Mouse (Mus musculus) cerebellum, adult 18-20 months (tissue): Measurements from ENCODE around the gene Crym.

Experiments
- DNase-seq, 2 experiments: peaks; one replicate each; pipeline ENCODE4 v3.0.0; 2021

Gene Crym

DNA sequence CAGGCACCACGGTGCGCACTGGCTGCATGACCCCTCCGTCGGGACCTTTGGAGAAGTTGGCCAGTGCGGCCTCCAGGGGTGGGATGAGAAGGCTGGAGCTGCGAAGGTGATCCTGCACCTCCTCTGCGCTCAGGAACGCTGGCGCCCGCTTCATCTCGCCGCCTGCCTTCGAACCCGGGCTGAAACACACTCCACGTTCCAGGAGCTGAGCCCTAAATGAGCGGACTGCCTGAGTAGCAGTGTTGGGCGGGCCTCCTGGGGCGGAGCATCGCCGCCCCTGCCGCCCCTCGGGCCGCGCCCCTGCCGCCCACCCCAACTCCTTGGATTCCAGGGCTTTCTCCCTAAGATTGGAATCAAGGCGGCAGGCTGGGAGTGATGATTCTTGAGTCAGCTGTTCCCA lies at the start of gene Crym:
TSS of gene Crym (minus strand) at position 341 of the 400 bp plus-strand sequence.
- no peak for DNase-seq

DNA sequence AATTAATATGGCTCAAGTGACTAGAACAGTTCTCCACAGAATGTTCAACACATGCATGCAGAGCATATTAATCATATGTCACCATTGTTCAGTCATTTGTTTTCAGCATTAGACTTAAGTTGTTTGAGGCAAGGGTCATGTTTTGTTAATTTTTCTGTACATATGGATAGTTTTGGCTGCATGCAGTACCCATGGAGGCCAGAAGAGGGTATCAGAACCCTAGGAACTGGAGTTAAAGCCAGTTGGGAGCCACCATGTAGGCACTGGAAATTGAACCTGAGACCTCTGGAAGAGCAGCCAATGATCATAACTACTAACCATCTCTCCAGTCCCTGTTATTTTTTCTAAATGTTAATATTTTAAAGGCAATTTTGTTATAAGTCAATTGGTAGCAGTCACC lies 39.2 kb upstream of the Crym start:
- no peak for DNase-seq

DNA sequence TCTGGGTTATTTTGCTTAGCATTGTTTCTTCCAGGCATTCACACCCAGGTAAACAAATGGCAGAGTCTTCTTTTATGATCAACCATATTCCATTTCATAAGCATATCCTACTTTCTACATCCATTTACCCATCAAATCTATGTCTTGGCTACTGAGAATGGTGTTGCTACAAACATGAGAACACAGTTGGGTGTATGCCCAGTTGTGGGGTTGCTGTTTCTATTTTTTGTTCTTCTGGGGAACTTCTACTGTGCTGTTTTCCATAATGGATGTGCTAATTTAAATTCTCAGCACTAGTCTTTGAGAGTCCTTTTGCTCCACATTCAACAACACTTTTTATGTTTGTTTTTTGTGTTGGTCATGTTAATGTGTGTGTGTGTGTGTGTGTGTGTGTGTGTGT lies 26.6 kb upstream of the Crym start:
- no peak for DNase-seq

DNA sequence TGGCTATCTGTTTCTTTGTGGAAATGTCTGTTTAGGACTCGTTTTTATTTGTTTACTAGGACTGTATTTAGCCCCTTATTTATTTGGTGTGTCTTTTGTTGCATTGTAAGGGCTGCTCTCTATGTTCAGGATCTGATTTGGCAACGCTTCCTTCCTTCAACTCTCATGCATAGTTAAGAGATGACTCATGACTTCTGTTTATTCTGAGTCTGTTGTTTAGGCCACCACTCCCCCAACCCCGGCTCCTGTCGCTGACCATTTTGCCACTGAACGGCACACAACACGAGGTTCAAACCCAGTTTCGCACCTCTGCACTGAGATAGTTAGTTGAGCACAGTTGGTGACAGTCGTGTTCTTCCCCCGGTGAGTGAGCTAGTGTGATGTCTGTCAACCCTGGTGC lies 4.1 kb upstream of the Crym start:
- DNase-seq, result no peak

DNA sequence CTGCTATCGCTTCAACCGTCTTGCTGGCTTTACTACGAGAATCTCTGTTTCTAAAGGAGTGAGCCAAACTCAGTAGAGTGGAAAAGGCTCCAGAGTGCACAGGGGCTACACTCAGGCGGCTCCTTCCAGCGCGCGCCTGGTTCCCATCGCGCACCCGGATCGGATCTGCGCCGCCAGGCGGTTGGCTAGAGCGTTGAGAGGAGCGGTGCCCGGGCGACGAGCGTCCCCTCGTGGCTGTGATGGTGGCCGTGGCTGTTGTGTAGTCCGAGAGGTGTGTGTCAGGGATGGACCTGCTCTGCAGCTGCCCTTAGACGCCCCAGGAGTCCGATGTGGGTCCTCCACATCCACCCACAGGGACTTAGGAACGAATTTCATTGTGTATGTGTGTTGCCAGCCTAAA lies 1.9 kb upstream of the Crym start, which contains the start of gene Abca14:
TSS of gene Abca14 (plus strand) at position 173 of the 400 bp plus-strand sequence.
- peak; percentile 69 to 87 for DNase-seq

DNA sequence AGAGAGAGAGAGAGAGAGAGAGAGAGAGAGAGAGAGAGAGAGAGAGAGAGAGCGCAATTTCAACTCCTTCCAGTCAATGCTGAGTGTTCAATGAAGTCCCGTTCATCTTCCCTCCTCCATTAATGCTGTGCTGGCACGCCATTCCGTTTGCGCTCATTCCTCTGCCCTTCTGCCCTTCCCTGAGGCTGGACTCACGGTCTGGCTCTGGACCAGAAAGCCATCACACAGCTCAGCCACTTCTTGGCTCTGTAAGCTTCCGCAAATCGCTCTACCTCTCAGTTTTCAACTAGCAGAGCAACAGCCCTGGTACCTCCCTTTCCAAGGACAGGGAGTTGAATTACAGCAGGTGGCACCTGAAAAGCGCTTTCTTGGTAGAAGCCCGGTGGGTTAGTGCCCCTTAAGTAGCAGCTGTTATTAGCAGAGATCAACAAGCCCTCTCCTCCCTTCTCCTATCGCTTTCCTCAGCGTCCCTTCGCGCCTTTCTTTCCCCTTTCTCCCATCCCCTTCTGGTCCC lies 623 bp downstream of the Crym start:
- peak in 1 of 2 experiments; percentile 29 for DNase-seq

DNA sequence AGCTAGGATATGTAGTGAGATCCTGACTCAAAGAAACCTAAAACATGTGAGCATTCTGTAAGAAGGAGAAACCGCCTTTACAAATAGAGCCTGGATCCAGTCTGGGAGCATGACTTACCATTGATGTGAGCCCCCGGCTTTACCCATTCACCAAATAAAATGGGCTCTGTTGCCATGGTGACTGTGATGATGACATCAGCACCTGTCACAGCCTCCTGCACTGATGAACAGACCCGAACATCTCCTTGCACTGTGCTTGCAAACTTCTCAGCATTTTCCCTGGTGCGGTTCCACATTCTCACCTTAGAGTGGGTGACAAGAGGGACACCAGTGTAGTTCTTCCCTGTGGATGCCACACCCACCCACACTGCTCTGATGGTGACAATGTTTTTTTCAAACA lies 6.7 kb downstream of the Crym start:
- DNase-seq, result no peak

DNA sequence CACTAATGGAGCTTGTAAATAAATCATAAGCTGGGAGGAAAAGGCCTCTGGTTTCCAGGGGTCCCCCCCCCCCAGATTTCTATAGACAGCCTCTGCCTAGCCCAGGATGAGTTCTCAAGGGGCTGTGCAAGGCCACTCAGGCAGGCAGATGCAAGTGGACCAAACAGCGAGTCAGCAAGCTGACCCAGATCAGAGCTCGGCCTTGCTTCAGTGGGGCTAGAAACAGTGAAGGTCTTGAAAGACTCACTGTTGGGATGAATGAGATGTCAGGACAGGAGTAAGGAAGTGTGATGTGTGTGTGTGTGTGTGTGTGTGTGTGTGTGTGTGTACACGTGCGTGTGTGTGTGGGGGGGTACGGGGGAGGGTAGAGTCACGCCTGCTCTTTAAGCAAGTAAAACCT lies 9.1 kb downstream of the Crym start:
- no peak for DNase-seq

DNA sequence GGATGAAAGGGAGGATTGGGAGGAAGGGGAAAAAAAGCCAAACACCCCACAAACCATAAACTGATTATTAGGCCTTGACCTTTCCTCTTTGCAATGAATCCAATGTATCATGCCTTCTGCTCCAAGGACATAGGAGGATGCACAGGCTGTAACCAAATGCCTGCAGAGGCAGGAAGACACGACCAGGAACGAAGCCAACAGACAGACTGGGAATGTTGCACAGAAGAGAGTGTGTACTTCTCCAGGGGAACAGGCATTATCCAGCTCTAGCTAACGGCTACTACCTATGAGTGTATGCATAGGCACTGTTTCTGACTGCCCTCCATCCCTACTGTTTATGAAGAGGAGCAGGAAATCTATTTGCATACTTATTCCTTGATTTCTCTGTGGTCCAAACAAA lies 9.7 kb downstream of the Crym start:
- peak; percentile 43 to 45 for DNase-seq

DNA sequence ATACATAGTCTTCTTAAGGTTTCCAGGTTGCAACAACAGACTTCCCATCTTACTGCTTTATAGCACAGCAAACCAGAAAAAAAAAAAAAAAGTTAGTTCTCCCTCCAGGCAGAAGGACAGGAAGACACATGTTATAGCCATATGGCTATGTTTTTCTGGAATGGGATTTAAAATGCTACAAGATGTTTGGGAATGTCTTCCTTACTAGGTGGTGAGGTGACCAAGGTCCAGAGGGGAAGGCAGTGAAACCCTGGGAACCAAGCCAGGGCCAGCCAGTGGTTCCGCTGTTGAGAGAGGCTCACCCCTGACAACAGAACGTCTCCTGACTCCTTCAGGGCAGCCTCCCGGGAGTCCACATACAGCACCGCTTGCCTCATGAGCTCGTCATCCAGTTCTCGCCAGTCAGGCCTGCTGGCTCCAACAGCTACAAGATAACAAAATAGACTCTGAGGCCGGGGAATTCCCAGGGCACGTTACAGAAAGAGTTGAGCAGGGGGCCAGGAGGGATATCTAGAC lies 11.7 kb downstream of the Crym start:
- peak; percentile 22 to 55 for DNase-seq

DNA sequence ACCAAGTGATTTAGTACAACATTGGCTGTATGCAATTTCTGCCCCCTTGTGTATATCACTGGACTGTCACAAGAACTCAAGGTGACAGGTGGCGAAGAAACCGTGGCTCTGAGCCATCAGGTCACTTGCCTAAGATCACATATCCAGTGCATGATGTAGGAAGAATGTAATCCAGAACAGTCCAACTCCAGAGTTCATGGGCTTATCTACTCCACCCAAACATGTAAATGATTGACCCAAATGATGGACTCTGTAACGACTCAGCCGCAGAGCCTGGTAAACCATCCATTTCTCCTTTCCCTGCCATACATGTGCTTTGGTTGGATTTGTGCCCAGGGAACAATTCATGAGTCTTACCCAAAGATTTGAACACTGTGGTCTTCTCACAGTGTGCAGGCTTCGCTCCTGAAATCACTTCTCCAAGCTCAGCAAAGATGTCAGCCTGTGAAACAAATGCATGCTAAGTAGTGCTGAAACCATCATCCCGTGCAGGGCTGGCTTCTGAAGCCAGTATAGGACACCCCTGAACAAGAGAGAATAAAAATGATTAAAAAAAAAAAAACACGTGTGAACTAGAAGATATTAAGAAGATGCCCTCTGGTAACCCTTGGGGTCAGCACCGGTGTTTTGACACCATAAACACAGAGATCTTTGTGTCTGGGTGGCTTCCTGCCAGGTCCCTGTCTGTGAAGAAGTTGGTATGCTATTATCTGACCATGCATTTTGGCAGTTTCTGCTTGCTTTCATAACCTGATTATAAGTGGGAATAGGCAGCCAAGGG lies 12.4 kb downstream of the Crym start:
- DNase-seq, result peak; percentile 18 to 40

DNA sequence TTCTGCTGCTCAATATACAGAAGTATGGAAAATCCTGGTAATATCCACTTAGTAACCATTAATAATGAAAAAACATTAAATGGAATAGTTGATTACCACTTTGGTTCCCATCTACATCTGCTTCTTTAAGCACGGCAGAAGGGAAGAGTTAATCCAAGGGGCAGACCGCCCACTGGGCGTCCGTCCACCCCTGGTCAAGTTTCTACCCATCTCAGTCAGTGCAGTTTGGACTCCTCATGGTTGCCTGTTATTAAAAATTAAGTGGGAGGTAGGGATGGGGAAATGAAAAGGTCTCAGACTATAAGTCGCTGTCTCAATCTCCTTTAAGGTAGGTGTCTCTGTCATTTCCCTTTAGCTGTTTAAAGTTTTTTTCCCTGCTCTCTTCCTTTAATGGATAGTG lies 13.0 kb downstream of the Crym start:
- DNase-seq, result no peak

DNA sequence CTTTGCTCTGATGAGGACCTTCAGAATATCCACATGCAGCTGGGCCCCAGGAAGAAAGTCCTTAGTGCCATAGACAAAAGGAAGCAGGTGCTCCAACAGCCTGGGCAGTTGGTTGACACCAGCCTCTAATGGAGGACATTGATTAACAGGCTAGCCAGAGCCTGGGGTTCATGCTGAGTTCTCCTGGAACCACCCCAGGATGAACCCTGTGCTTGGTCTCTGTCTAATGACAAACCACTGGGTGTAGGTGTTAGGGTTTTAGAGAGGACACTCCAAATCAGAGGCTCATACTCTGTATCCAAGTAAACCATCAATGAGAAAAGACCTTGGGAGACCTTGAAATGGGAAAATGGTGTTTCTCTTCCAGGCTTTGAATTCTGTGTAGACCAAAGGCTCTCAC lies 19.0 kb downstream of the Crym start:
- DNase-seq, result no peak

DNA sequence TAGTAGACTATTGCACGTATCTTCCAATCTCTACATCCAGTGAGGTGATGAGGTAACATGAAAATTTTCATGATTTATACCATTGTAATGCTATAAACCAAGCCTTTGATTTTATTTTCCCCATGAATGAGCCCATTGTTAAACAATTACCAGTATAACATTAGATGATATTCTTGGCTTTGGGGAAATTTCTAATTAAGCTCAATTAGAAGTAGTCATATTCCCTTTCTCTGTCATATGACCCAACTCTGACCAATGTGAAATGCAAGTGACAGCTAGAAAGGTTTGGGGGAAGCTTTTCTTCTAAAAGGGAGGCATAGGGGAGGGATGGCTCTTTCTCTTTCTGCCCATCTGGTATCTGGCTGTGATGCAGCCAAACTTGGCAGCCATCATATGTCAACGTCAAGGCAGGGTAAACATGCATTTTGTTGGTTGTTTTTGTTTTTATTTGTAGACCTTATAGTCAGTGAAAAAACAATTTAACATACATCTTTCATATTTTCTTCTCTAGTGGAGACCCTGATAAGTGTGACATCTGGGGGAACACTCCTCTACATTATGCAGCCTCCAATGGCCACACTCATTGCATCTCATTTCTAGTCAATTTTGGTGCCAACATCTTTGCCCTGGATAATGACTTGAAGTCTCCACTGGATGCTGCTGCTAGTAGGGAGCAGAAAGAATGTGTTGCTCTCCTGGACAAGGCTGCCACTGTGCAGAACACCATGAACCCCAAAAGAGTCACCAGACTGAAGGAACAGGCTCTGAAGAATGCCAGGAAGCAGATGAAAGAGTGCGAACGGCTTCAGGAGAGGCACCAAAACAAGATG lies 20.3 kb downstream of the Crym start:
- DNase-seq, result no peak

DNA sequence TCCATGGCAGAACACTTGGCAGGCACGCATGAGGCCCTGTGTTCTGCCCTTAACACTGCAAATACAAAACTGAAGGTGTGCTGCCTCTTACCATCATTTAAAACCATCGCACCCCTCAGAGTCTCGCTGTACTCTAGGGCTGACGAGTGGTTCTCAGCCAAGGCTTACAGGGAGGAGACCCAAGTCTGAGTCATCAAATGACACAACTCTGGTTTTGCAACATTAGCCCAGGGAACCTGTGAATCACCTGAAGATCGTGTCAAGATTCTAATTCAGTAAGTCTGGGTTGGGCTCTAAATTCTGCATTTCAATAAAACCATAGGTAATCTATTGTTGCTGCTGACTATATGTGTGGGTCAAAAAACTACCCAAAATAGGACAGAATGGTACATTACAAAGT lies 21.4 kb downstream of the Crym start:
- no peak for DNase-seq

DNA sequence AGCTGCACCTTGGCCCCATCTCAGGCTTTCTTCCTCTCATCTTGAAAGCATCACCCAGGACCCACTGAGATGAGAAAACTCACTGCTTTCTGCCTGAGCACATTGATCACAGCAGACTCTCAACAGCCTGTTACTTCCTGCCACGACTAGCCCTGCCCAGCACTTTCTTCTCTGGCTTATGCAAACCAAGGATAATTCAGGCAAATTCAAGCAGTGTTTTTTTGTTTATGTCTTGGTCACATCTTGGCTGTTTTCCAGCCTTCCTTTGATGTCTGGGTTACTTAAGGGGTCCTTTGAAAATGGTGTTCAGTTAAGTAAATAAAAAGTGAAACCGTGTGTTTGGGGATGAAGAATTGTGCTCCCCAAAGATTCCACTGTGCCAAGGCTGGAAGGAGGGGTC lies 23.0 kb downstream of the Crym start:
- DNase-seq, result no peak

DNA sequence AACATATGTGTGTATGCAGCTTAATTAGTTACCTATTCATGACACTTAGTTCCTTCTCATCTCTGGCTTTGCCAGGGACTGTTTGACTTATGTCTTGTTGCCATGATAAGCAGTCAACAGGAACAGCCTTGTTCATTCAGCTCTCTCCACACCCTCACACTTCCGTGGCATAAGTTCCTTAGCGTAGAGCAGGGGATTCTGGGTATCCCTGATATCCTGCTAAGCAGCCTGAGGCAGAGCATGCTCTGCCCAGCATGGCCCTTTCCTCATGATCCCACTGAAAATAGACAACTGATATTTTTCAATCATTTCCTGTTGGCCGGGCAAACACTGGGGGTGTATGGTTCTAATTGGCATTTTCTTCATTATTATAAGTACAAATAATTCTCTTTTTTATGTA lies 24.3 kb downstream of the Crym start:
- DNase-seq, result no peak

DNA sequence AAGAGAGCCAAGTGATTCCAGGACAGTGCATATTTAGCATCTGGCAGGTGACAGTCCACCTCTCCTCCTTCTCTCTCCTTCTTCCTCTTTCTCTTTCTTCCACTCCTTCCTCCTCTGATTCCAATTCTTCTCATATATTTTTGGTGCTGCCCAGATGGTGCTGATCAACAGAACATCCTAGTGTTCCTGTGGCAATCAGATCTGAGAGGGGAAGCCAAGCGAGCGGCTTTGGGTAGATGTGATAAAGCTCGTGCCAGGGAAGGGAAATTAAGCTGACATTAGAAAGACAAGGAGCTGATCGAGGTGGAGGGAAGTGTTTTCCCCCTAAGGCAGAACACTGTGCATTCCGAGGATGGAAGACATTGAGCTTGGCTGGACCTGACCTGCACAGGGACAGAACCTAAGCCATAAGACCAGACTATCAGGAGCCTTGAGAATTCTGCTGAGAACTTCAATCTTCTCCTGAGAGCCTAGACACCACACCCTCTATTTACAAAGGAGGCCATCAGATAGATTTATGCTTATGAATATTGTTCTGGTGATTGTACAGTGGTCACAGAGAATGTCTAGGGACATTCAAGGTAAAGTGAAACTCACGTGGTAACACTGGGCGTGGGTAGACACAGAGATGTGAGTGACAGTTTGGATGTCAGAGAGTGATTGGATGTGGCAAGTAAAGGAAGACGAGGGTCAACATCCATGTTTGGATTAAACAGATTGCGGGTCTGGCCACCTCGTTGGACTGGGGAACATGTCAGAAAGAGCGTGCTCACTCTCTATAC lies 27.0 kb downstream of the Crym start:
- DNase-seq, result no peak

DNA sequence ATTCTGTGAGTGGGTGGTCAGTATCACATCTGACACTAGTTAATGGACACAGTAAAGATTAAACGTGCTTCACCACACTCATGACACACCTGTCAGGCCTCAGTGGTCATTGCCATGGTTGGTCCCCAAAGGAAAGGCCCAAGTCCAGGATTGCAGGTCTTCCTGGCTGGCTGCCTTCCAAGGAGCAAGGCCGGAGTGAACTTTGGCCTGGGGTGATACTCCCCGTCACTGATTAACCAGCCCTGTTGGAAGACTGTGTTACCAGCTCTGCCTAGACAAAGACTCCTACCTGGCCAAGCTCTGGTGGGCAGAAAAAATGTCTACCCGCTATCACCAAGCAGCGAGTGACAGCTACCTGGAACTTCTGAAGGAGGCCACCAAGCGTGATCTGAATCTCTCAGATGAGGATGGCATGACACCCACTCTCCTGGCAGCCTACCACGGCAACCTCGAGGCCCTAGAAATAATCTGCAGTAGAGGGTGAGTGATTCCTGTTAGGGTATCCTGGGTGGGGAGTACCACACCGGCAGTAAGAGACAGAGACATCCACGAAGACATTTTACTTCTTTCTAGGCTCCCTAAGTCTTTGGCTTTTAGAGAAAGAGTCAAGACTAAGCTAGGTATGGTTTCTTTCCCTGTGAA lies 28.2 kb downstream of the Crym start, which contains the start of gene Anks4b:
TSS of gene Anks4b (plus strand) at position 256 of the 642 bp plus-strand sequence.
- DNase-seq, result no peak

DNA sequence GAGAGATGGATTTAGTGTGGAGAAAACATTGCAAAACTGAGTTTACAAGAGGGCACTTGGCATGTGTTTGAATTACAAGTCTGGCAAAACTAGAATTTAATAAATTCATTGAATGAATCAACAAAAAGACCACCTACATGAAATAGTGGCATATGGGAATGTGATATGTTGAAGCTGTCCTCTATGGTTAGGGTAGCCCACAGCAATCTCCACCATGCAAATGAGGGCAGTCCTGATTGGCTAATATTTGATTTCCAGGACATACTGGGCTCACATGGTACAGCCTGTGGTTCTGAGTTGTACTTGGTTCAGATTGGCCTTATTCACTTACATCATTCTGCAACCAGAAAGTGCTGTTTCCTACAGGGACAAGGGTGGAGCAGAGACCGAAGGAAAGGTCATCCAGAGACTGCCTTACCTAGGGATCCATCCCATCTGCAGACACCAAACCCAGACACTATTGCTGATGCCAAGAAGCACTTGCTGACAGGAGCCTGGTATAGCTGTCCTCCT lies 29.7 kb downstream of the Crym start:
- DNase-seq, result no peak

DNA sequence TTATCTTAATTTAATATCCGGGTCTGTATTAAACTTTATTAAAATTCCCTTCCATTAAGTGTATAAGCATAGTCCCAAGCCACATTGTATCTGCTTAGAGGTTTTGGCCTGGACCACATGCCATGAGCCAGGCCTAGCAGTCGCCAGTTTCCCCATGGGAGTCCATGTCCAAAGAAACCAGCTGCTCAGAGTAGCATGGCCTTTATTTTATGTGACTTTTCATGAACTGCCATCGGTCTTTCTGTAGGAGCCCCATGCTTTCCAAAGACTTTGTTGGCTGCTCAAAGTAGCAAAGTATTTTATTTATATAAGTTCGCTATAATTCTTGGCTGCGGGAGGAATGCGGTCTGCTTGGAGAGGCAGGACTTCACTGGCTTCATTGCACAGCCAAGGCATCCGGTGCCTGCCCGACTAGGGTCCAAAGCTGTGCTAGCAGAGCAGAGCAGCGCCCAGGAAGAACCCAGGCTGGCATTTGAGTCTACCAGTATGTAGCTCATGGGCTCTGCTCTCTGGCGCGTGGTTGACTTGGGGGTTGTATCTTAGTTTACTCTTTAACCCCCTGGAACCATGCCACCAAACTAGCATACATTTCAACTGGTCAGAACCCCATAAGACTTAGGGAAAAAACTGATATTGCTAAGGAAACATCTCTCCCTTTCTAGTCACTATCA lies 38.2 kb downstream of the Crym start:
- DNase-seq, result no peak
